Mouse (Mus musculus) stomach, embryonic 14.5 days (tissue): ENCODE measurements around the gene Srsf3. TPM values are rescaled to one million over a fixed set of nuclear protein-coding genes. Genes with fewer than 3 reads are reported as not detected.

Experiments
- ATAC-seq: fragments of 200-750 bp; cut with Nextera tagmentation; 2 replicates; pipeline ENCODE4 v1.8.0; 2017; ENCODE audit warnings: low read depth, moderate TSS enrichment; ENCODE audit not compliant: insufficient number of reproducible peaks, insufficient read depth, low FRiP score
- H3K27ac ChIP-seq: fragments of 300-500 bp; sonication (generic); 2 replicates; pipeline ENCODE4 v1.5.1; 2014; ENCODE audit warnings: mild to moderate bottlenecking, low read length, moderate library complexity, mixed read lengths
- H3K27me3 ChIP-seq: fragments of 300-500 bp; sonication (generic); 2 replicates; pipeline ENCODE4 v1.6.1; 2014; ENCODE audit warnings: low read length, control low read depth, mixed read lengths; ENCODE audit not compliant: control insufficient read depth, insufficient read depth
- H3K36me3 ChIP-seq: fragments of 300-500 bp; sonication (generic); 2 replicates; pipeline ENCODE4 v1.6.1; 2014; ENCODE audit warnings: mild to moderate bottlenecking, control low read depth, low read length, moderate library complexity, mixed read lengths; ENCODE audit not compliant: control insufficient read depth, insufficient read depth
- H3K4me1 ChIP-seq: fragments of 300-500 bp; sonication (generic); 2 replicates; pipeline ENCODE4 v1.6.1; 2014; ENCODE audit warnings: low read length, control low read depth, mixed read lengths; ENCODE audit not compliant: control insufficient read depth, insufficient read depth
- H3K4me2 ChIP-seq: fragments of 300-500 bp; sonication (generic); replicated peaks from 2 replicates; pipeline ENCODE4 v1.6.1; 2014; ENCODE audit warnings: low read depth, low read length, control low read depth
- H3K4me3 ChIP-seq: fragments of 300-500 bp; sonication (generic); 2 replicates; pipeline ENCODE4 v1.5.1; 2014; ENCODE audit warnings: low read depth, low read length, control low read depth
- H3K9ac ChIP-seq: fragments of 300-500 bp; sonication (generic); replicated peaks from 2 replicates; pipeline ENCODE4 v1.6.1; 2014; ENCODE audit warnings: low read depth, mild to moderate bottlenecking, control low read depth, low read length, moderate library complexity, mixed read lengths
- H3K9me3 ChIP-seq: fragments of 300-500 bp; sonication (generic); 2 replicates; pipeline ENCODE4 v1.6.1; 2016; ENCODE audit warnings: low read depth, low read length, control low read depth; ENCODE audit not compliant: control insufficient read depth
- WGBS: fragments of 180-500 bp; shearing (Covaris S2); extraction: QIAGEN DNeasy Blood & Tissue Kit; methylation state at CpG from one replicate; pipeline ENCODE4 v1.1.7; 2014; 5-methylcytosine and 5-hydroxymethylcytosine counted together
- polyA plus RNA-seq: library from polyadenylated mRNA; unstranded; fragments of >200 nt; fragmentation: Nextera tagmentation; extraction: Ambion mirVana; gene quantifications from 2 replicates; pipeline ENCODE4 v1.2.1, GENCODE M21; 2014

Srsf3 gene
- polyA plus RNA-seq, 1 experiment from 2014 or later = 593 TPM

DNA sequence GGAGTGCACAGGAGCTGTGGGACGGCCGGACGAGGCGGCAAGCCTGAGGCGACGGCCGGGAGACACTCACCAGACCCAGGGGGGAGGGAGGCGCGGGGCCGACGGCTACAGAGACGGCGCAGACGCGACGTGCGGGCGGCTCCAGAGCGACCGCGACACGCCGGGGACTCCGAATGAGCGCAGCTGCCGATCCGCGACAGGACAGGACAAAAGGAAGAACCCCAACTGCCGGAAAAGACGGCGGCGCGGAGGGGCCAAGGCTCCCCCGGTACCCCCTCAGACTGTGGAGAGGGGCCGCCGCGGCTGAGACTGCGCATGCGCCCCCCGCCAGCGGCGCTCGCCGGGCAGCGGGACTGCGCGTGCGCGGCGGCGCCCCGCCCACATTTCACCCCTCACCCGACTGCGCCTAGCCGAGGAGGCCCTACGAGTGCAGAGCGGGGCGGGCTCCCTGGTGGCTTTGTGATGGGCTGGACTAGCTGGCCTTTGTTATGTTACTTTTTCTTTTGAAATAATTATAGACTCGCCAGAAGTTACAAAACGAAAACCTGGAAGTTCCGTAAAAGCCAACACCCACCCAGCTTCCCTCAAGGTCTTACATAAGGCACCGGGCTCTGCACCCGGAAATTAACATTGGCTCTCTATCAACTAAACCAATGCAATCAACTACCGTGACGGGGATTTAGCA lies 24.6 kb upstream of the Srsf3 start, which contains the start of gene Stk38:
Gene Stk38 (minus strand): TSS at position 355 of the 685 bp plus-strand sequence.
- peak within 1 kb of the TSS; percentile 93 for H3K9ac ChIP-seq
- H3K36me3 ChIP-seq = no peaks in the 10 kb centered on the region
- H3K4me1 ChIP-seq = no peaks in the 10 kb centered on the region; the same call in 1 of the 2 replicates
- H3K27ac ChIP-seq = peak within 1 kb of the TSS; percentile 89
- H3K9me3 ChIP-seq = no peaks in the 10 kb centered on the region
- under 1% methylated on average over 65 of the region's 65 CpGs for WGBS
- peak within 1 kb of the TSS; percentile 82 for H3K4me3 ChIP-seq
- peak within 1 kb of the TSS; percentile 80 for H3K4me2 ChIP-seq
- ATAC-seq = peak; percentile 92
- H3K27me3 ChIP-seq = no peaks in the 10 kb centered on the region

DNA sequence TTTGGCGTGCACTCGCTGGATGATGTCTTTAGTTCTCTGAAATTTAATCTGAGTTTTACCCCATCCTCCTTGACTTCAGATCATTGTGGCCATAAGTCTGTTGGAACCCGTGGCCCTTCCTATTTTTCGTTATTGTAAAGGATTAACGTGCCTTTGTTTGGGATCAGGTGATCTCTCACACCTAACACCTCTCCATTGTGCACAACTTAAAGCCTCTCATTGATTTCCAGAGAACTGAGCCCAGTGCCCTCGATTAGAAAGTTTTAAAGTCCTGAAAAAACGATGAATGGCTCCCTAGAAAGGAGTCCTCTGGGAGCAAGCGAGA lies 24.1 kb upstream of the Srsf3 start:
- Histone ChIP-seq H3K9me3 (no peaks in the 10 kb centered on the region), H3K27me3 (no peaks in the 10 kb centered on the region), H3K4me1 (no peaks in the 10 kb centered on the region; the same call in 1 of the 2 replicates), H3K4me3 (peak overlapping the region; percentile 82), H3K36me3 (no peaks in the 10 kb centered on the region), H3K9ac (peak overlapping the region; percentile 93; the same call in 1 of the 2 replicates), H3K4me2 (peak overlapping the region; percentile 43), H3K27ac (peak overlapping the region; percentile 89)
- WGBS = 12% methylated on average over 8 of the region's 8 CpGs
- no peak for ATAC-seq

GRCm38 (mm10) chr17:29009181-29009580 lies 23.2 kb upstream of the Srsf3 start:
- no peak for ATAC-seq
- no peak overlapping the region for H3K27ac ChIP-seq
- H3K4me2 ChIP-seq = no peak overlapping the region
- no peaks in the 10 kb centered on the region; the same call in 1 of the 2 replicates for H3K4me1 ChIP-seq
- no peaks in the 10 kb centered on the region for H3K36me3 ChIP-seq
- H3K9ac ChIP-seq = no peak overlapping the region
- 90% methylated on average over 4 of the region's 4 CpGs for WGBS
- no peak overlapping the region for H3K4me3 ChIP-seq
- no peaks in the 10 kb centered on the region for H3K27me3 ChIP-seq
- no peaks in the 10 kb centered on the region for H3K9me3 ChIP-seq

DNA sequence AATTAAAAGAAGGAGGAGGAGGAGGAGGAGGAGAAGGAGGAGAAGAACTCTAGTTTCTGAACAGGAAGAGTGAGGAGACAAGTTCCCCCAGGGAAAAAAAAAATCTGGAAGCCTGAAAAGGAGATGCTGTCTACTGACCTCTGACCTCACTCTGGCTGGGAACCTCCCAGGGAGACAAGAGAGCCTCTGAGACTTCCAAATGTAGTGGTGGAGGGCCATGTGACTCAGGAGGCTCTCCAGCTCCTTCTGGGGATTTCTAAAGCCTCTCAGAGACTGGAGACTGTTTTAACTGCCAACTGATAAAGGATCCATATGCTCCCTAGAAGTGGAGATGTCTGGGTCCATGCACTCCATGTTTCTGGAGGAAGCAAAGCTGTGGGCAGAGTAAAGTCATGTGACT lies 18.2 kb upstream of the Srsf3 start:
- no peak overlapping the region for H3K4me3 ChIP-seq
- no peak overlapping the region for H3K4me2 ChIP-seq
- no peaks in the 10 kb centered on the region for H3K9me3 ChIP-seq
- H3K9ac ChIP-seq = no peak overlapping the region
- no peak overlapping the region for H3K27ac ChIP-seq
- peaks cover 3% of the 10 kb centered on the region; the same call in 1 of the 2 replicates for H3K4me1 ChIP-seq
- H3K36me3 ChIP-seq = no peaks in the 10 kb centered on the region
- ATAC-seq = peak; percentile 35; the same call in 1 of the 2 replicates
- no peaks in the 10 kb centered on the region for H3K27me3 ChIP-seq

DNA sequence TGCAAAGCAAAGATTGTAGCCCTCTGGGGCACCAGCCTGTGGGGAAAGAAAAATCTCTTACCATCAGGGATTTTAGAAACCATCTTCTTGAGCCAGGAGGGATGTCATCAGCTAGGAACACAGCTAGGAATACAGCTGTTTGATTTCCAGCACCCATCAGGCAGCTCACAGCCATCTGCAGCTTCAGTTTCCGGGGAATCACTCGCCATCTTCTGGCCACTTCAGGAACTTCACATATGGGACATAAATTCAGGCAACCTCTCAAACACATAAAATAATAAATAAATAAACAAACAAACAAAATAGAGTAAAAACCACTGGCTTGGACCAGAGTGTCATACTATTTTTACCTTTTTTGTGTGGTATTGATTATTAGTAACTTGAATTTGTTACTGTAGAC lies 16.8 kb upstream of the Srsf3 start:
- no peak overlapping the region for H3K4me3 ChIP-seq
- H3K9ac ChIP-seq = no peak overlapping the region
- no peaks in the 10 kb centered on the region for H3K36me3 ChIP-seq
- ATAC-seq = no peak
- peaks cover 3% of the 10 kb centered on the region; the same call in 1 of the 2 replicates for H3K4me1 ChIP-seq
- 36% methylated on average over 2 of the region's 2 CpGs for WGBS
- H3K4me2 ChIP-seq = no peak overlapping the region
- H3K9me3 ChIP-seq = no peaks in the 10 kb centered on the region
- H3K27me3 ChIP-seq = no peaks in the 10 kb centered on the region
- H3K27ac ChIP-seq = no peak overlapping the region

DNA sequence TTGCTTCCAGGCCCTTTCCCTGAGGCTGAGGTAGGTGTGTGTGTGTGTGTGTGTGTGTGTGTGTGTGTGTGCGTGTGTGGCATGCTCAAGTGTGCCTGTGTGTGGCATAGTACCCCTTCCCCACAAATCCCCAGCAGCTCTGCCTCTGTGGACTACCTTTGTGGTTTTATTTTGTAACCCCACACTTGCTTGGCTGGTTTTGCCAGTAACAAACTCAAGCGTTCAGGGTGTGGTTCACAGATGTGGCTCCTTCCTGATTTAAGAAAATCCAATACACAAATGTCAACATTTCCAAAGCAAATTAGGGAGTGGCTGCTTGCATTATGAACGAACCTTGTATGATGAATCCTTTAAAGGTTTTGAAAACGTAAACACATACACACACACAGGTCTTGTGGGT lies 15.7 kb upstream of the Srsf3 start:
- no peak overlapping the region for H3K9ac ChIP-seq
- no peaks in the 10 kb centered on the region for H3K9me3 ChIP-seq
- peaks cover 3% of the 10 kb centered on the region; the same call in 1 of the 2 replicates for H3K4me1 ChIP-seq
- no peaks in the 10 kb centered on the region for H3K27me3 ChIP-seq
- H3K4me2 ChIP-seq = no peak overlapping the region
- H3K36me3 ChIP-seq = no peaks in the 10 kb centered on the region
- no peak overlapping the region for H3K4me3 ChIP-seq
- H3K27ac ChIP-seq = peak overlapping the region; percentile 72; the same call in 1 of the 2 replicates
- ATAC-seq = peak; percentile 66
- WGBS = 77% methylated on average over 4 of the region's 4 CpGs

DNA sequence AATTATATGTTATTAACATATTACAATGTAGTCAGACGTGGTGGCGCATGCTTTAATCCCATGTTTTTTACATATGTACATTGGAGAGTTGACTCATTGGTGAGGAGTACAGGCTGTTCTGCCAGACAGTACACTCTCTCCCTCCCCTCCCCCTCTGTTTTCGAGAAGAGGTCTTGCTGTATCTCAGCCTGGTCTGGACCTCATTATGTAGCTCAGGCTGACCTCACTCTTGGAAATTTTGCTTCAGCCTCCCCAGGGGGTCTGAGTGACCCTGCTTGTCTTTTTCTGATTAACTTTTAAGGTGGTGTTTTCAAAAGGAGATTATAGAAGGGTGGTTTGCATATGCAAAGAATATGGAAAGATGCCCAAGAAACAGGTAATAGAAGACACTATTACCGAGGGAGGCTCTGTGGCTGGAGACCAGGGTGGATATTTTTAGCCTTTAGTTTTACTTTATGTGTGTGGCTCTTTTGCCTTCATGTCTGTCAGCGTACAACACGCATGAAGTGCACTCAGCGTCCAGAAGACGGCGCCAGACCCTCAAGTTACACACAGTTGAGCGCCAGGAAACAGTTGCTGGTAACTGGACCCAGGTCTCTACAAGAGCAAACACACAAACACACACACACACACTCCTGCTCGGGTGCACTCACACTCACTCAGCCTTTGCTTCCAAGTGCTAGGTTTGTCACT lies 14.0 kb upstream of the Srsf3 start:
- Histone ChIP-seq H3K27me3 (no peaks in the 10 kb centered on the region), H3K4me3 (no peak overlapping the region), H3K27ac (no peak overlapping the region), H3K4me2 (no peak overlapping the region), H3K9me3 (no peaks in the 10 kb centered on the region), H3K36me3 (no peaks in the 10 kb centered on the region), H3K9ac (no peak overlapping the region), H3K4me1 (peaks cover 3% of the 10 kb centered on the region; the same call in 1 of the 2 replicates)
- 43% methylated on average over 11 of the region's 11 CpGs for WGBS
- ATAC-seq = no peak

GRCm38 (mm10) chr17:29019391-29019790 lies 13.0 kb upstream of the Srsf3 start:
- Histone ChIP-seq H3K27ac (no peak overlapping the region), H3K27me3 (no peaks in the 10 kb centered on the region), H3K9me3 (no peaks in the 10 kb centered on the region), H3K4me2 (no peak overlapping the region), H3K4me3 (no peak overlapping the region), H3K36me3 (no peaks in the 10 kb centered on the region), H3K9ac (no peak overlapping the region), H3K4me1 (peaks cover 4% of the 10 kb centered on the region; the same call in 1 of the 2 replicates)
- no peak for ATAC-seq
- 59% methylated on average over 7 of the region's 7 CpGs for WGBS
